Mouse (Mus musculus) kidney, adult 2 months (tissue): ENCODE results near the gene Cdkn2a.

Experiments
- CTCF ChIP-seq: fragments of 200-500 bp; conservative IDR thresholded peaks from 2 replicates; pipeline ENCODE4 v1.5.1; 2011; ENCODE audit warnings: low read depth, mild to moderate bottlenecking, control low read depth, low read length, moderate library complexity, mixed read lengths; ENCODE audit not compliant: insufficient read depth, insufficient read length
- POLR2A ChIP-seq: fragments of 200-500 bp; IDR thresholded peaks from one replicate; pipeline ENCODE4 v1.6.1; 2011; ENCODE audit warnings: low read depth, low read length, control low read depth

GRCm38 (mm10) chr4:89257768-89258167 lies 36.7 kb downstream of the Cdkn2a start:
- TF ChIP-seq POLR2A (no peak), CTCF (no peak)
